Mouse (Mus musculus) MEL (cell line): Measurements from ENCODE around the gene Il1r2.

Experiments
- CTCF ChIP-seq, 3 experiments: IDR thresholded peaks in 2 of 3; conservative IDR thresholded peaks in 1 of 3; 2 replicates each; pipeline ENCODE4 v1.5.1; 2011 to 2012; ENCODE audit warnings: low read length in 3 of 3, low read depth in 2 of 3, mild to moderate bottlenecking in 2 of 3, improper control_type of control experiment in 1 of 3, inconsistent platforms in 1 of 3, mixed read lengths in 1 of 3, moderate library complexity in 1 of 3; ENCODE audit not compliant: control insufficient read depth in 1 of 3, insufficient read depth in 1 of 3, poor library complexity in 1 of 3, severe bottlenecking in 1 of 3
- MAX ChIP-seq: IDR thresholded peaks from 2 replicates; pipeline ENCODE4 v1.6.1; 2011; ENCODE audit warnings: low read length, improper control_type of control experiment
- POLR2A ChIP-seq, 2 experiments: IDR thresholded peaks; 2 replicates each; pipeline ENCODE4 v1.6.1; 2011 to 2012; ENCODE audit warnings: low read length in 2 of 2, mild to moderate bottlenecking in 2 of 2, control low read depth in 1 of 2, improper control_type of control experiment in 1 of 2, low read depth in 1 of 2, moderate library complexity in 1 of 2; ENCODE audit not compliant: control insufficient read depth in 1 of 2, insufficient read depth in 1 of 2, poor library complexity in 1 of 2
- ZNF384 ChIP-seq: IDR thresholded peaks from 2 replicates; pipeline ENCODE4 v1.6.1; 2012; ENCODE audit warnings: low read depth, mild to moderate bottlenecking, inconsistent platforms, low read length, improper control_type of control experiment

GRCm38 (mm10) chr1:40084386-40084785, 10.5 kb downstream of the Il1r2 start:
- TF ChIP-seq ZNF384 = no peak
- no peak for TF ChIP-seq MAX
- TF ChIP-seq CTCF (IDR thresholded peaks at IDR 0.05 in 2 of 3, conservative IDR thresholded peaks at IDR 0.05 in 1 of 3; ENCODE audit: control insufficient read depth in 1 of 3, insufficient read depth in 1 of 3, low read depth in 2 of 3, low read length in 3 of 3, poor library complexity in 1 of 3, severe bottlenecking in 1 of 3) = no peak
- TF ChIP-seq POLR2A (IDR thresholded peaks at IDR 0.05; ENCODE audit: control insufficient read depth in 1 of 2, insufficient read depth in 1 of 2, low read depth in 1 of 2, low read length in 2 of 2, poor library complexity in 1 of 2) = no peak
